Mouse (Mus musculus) olfactory bulb, adult 2 months (tissue): ENCODE results near the gene Dpm2.

ENCODE experiments used
- CTCF ChIP-seq: fragments of 200-500 bp; IDR thresholded peaks from 2 replicates; pipeline ENCODE4 v1.5.1; 2012; ENCODE audit warnings: low read depth, mild to moderate bottlenecking, low read length, moderate library complexity; ENCODE audit not compliant: insufficient read depth
- POLR2A ChIP-seq: fragments of 200-500 bp; IDR thresholded peaks from 2 replicates; pipeline ENCODE4 v1.6.1; 2012; ENCODE audit warnings: mild to moderate bottlenecking, low read depth, low read length, moderate library complexity; ENCODE audit not compliant: insufficient read depth

GRCm38 (mm10) chr2:32533163-32533562 lies 37.5 kb upstream of the Dpm2 start:
- TF ChIP-seq CTCF, result no peak
- TF ChIP-seq POLR2A, result no peak
